Mouse (Mus musculus) MEL (cell line): ENCODE measurements around the gene Stx6. TPM values are rescaled to one million over a fixed set of nuclear protein-coding genes. Genes with fewer than 3 reads are reported as not detected.

Experiments
- DNase-seq: peaks from one replicate; pipeline ENCODE4 v3.0.0; 2011; ENCODE audit warnings: low read depth, low spot score
- H3K27ac ChIP-seq: 2 replicates; pipeline ENCODE4 v1.5.1; 2012; ENCODE audit warnings: low read depth, mild to moderate bottlenecking, control low read depth, low read length, moderate library complexity; ENCODE audit not compliant: control insufficient read depth
- H3K27me3 ChIP-seq, 2 experiments: fragments of 150-350 bp in 1 of 2; sonication (generic) in 1 of 2; 2 replicates each; pipeline ENCODE4 v1.6.1; 2012; ENCODE audit warnings: low read length in 2 of 2, mild to moderate bottlenecking in 2 of 2, improper control_type of control experiment in 1 of 2, moderate library complexity in 1 of 2; ENCODE audit not compliant: insufficient read depth in 2 of 2, control insufficient read depth in 1 of 2
- H3K36me3 ChIP-seq, 2 experiments: 2 replicates each; pipeline ENCODE4 v1.6.1; 2012 to 2014; ENCODE audit warnings: low read length in 2 of 2, improper control_type of control experiment in 1 of 2, inconsistent platforms in 1 of 2, mild to moderate bottlenecking in 1 of 2; ENCODE audit not compliant: insufficient read depth in 2 of 2, control insufficient read depth in 1 of 2
- H3K4me1 ChIP-seq, 2 experiments: fragments of 150-350 bp in 1 of 2; sonication (generic) in 1 of 2; 2 replicates each; pipeline ENCODE4 v1.6.1; 2012; ENCODE audit warnings: low read length in 2 of 2, improper control_type of control experiment in 1 of 2, mild to moderate bottlenecking in 1 of 2; ENCODE audit not compliant: insufficient read depth in 2 of 2, control insufficient read depth in 1 of 2
- H3K4me3 ChIP-seq, 2 experiments: fragments of 150-350 bp in 1 of 2; sonication (generic) in 1 of 2; 2 replicates each; pipeline ENCODE4 v1.5.1; 2012; ENCODE audit warnings: low read depth in 2 of 2, low read length in 2 of 2, mild to moderate bottlenecking in 2 of 2, moderate library complexity in 2 of 2, control low read depth in 1 of 2, improper control_type of control experiment in 1 of 2; ENCODE audit not compliant: control insufficient read depth in 1 of 2, insufficient read depth in 1 of 2
- H3K79me2 ChIP-seq: 2 replicates; pipeline ENCODE4 v1.6.1; 2012; ENCODE audit warnings: mild to moderate bottlenecking, low read length, moderate library complexity; ENCODE audit not compliant: control insufficient read depth, poor library complexity, insufficient read depth
- H3K9ac ChIP-seq: 2 replicates; pipeline ENCODE4 v1.6.1; 2012; ENCODE audit warnings: low read depth, mild to moderate bottlenecking, control low read depth, low read length, moderate library complexity; ENCODE audit not compliant: control insufficient read depth, poor library complexity, severe bottlenecking
- H3K9me3 ChIP-seq: fragments of 150-350 bp; sonication (generic); replicated peaks from 2 replicates; pipeline ENCODE4 v1.6.1; 2012; ENCODE audit warnings: mild to moderate bottlenecking, low read length, improper control_type of control experiment, moderate library complexity; ENCODE audit not compliant: insufficient read depth
- CHD1 ChIP-seq: IDR thresholded peaks from 2 replicates; pipeline ENCODE4 v1.6.1; 2012; ENCODE audit warnings: low read depth, mild to moderate bottlenecking, inconsistent platforms, low read length, improper control_type of control experiment
- EP300 ChIP-seq, 2 experiments: IDR thresholded peaks; 2 replicates each; pipeline ENCODE4 v1.6.1; 2011; ENCODE audit warnings: improper control_type of control experiment in 2 of 2, low read length in 2 of 2, low read depth in 1 of 2, mild to moderate bottlenecking in 1 of 2
- HCFC1 ChIP-seq: IDR thresholded peaks from 2 replicates; pipeline ENCODE4 v1.6.1; 2012; ENCODE audit warnings: low read depth, mild to moderate bottlenecking, inconsistent platforms, low read length, improper control_type of control experiment, moderate library complexity
- MAFK ChIP-seq: IDR thresholded peaks from 2 replicates; pipeline ENCODE4 v1.6.1; 2011; ENCODE audit warnings: low read depth, mild to moderate bottlenecking, low read length, improper control_type of control experiment, borderline replicate concordance
- MYB ChIP-seq: IDR thresholded peaks from 2 replicates; pipeline ENCODE4 v1.6.1; 2011; ENCODE audit warnings: mild to moderate bottlenecking, low read depth, low read length, improper control_type of control experiment
- NRF1 ChIP-seq: IDR thresholded peaks from 2 replicates; pipeline ENCODE4 v1.6.1; 2014; ENCODE audit warnings: low read depth, mild to moderate bottlenecking, inconsistent platforms, low read length, improper control_type of control experiment, moderate library complexity; ENCODE audit not compliant: poor library complexity, insufficient read depth, severe bottlenecking
- POLR2A ChIP-seq, 2 experiments: IDR thresholded peaks; 2 replicates each; pipeline ENCODE4 v1.6.1; 2011 to 2012; ENCODE audit warnings: low read length in 2 of 2, mild to moderate bottlenecking in 2 of 2, control low read depth in 1 of 2, improper control_type of control experiment in 1 of 2, low read depth in 1 of 2, moderate library complexity in 1 of 2; ENCODE audit not compliant: control insufficient read depth in 1 of 2, insufficient read depth in 1 of 2, poor library complexity in 1 of 2
- POLR2AphosphoS2 ChIP-seq: IDR thresholded peaks from 2 replicates; pipeline ENCODE4 v1.6.1; 2011; ENCODE audit warnings: low read length, improper control_type of control experiment
- POLR2AphosphoS5 ChIP-seq: IDR thresholded peaks from 2 replicates; pipeline ENCODE4 v1.6.1; 2012; ENCODE audit warnings: low read depth, borderline replicate concordance, mild to moderate bottlenecking, inconsistent platforms, low read length, moderate library complexity, mixed read lengths
- TBP ChIP-seq: IDR thresholded peaks from 2 replicates; pipeline ENCODE4 v1.8.0; 2011; ENCODE audit warnings: low read depth, low read length, improper control_type of control experiment
- UBTF ChIP-seq: IDR thresholded peaks from 2 replicates; pipeline ENCODE4 v1.6.1; 2012; ENCODE audit warnings: low read depth, mild to moderate bottlenecking, inconsistent platforms, low read length, improper control_type of control experiment, moderate library complexity, borderline replicate concordance; ENCODE audit not compliant: insufficient read depth
- USF2 ChIP-seq, 2 experiments: IDR thresholded peaks; 2 replicates each; pipeline ENCODE4 v1.6.1; 2011 to 2012; ENCODE audit warnings: improper control_type of control experiment in 2 of 2, low read length in 2 of 2, borderline replicate concordance in 1 of 2, inconsistent platforms in 1 of 2, low read depth in 1 of 2, mild to moderate bottlenecking in 1 of 2; ENCODE audit not compliant: insufficient read depth in 1 of 2
- ZC3H11A ChIP-seq: IDR thresholded peaks from 2 replicates; pipeline ENCODE4 v1.6.1; 2012; ENCODE audit warnings: low read depth, mild to moderate bottlenecking, inconsistent platforms, low read length, improper control_type of control experiment
- ZKSCAN1 ChIP-seq: IDR thresholded peaks from 2 replicates; pipeline ENCODE4 v1.6.1; 2012; ENCODE audit warnings: low read depth, mild to moderate bottlenecking, inconsistent platforms, low read length, improper control_type of control experiment, moderate library complexity
- ZNF384 ChIP-seq: IDR thresholded peaks from 2 replicates; pipeline ENCODE4 v1.6.1; 2012; ENCODE audit warnings: low read depth, mild to moderate bottlenecking, inconsistent platforms, low read length, improper control_type of control experiment
- polyA plus RNA-seq, 2 experiments: library from polyadenylated mRNA; stranded (reverse) in 1 of 2; unstranded in 1 of 2; fragments of >175 nt in 1 of 2; fragments of >200 nt in 1 of 2; gene quantifications; 2 replicates each; pipeline versions ENCODE4 v1.2.1 to v1.2.4; 2012; ENCODE audit warnings: low replicate concordance in 2 of 2, low read depth in 1 of 2; ENCODE audit not compliant: insufficient read length in 2 of 2, insufficient read depth in 1 of 2, missing spikeins in 1 of 2
- total RNA-seq: library from RNA; depleted of rRNA; stranded (reverse); fragments of 300-350 nt; gene quantifications from 2 replicates; pipeline ENCODE4 v1.2.3, GENCODE M21; 2012

The Stx6 gene
- total and polyA plus RNA-seq, 3 experiments: 18.1 to 38.4 TPM; not detected in 1

DNA sequence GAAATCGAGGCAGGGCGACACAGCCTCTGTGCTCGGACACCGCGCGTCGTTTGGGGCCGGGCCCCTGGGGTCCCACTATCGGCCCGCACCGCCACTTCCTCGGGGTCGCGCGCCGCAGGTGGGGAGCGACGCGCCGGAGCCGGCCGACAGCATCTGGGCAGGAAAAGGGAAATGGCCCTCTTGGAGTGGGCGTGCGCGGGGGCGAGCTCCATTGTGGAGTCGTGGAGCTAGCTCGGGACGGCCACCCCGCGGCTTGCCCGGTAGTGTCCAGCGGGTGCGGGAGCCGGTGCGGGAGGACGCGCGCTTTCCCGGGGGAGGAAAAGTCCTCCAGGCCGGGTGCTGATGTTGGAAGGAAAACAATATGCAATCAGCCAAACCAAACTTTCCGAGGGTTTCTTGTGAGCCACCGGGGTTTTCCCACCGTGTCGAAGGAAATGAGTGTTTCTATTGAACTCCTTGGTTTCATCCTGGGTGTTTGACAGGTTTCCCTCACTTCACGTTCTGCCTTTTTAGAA is 512 bp downstream of the Stx6 start:
- Histone ChIP-seq H3K36me3 (peaks cover 0 to 12% of the 10 kb centered on the region in 2 experiments; a peak in 2 of 4 replicates), H3K9me3 (no peaks in the 10 kb centered on the region), H3K9ac (peak overlapping the region; percentile 85), H3K27me3 (no peaks in the 10 kb centered on the region), H3K4me3 (peak overlapping the region; percentile 91 to 98), H3K27ac (peak overlapping the region; percentile 7)
- TF ChIP-seq NRF1 (peak; percentile 37; the same call in 1 of the 2 replicates), HCFC1 (no peak; the same call in 1 of the 2 replicates)
- TF ChIP-seq, all 39 proteins: peak for 1
- H3K79me2 ChIP-seq: peaks cover 6% of the 10 kb centered on the region
- peaks cover 6 to 26% of the 10 kb centered on the region in 2 experiments for H3K4me1 ChIP-seq
- peak; percentile 67 for DNase-seq

DNA sequence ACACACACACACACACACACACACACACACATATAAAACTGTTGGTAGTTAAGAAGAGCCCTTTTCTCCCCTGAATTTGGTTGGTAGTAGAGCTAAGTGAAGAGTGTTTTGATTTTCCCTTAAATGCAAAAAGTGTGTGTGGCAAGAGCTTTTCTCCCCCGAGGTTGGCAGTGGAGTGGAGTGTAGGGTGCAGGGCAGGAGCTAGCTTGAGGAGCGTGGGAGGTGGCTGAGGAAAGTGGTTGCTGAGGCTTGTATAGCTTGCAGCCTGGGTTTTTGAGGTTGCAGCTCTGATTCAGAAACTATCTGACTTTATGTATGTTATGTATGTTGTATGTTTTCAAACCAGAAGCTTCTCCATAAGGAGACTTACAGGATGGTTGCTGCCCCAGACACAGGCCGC is 8.9 kb downstream of the Stx6 start:
- TF ChIP-seq ZKSCAN1 (no peak), MYB (no peak), POLR2AphosphoS2 (no peak), MAFK (no peak), CHD1 (no peak), TBP (no peak), EP300 (IDR thresholded peaks at IDR 0.05; ENCODE audit: low read depth in 1 of 2, low read length in 2 of 2) (no peak), POLR2A (IDR thresholded peaks at IDR 0.05; ENCODE audit: control insufficient read depth in 1 of 2, insufficient read depth in 1 of 2, low read depth in 1 of 2, low read length in 2 of 2, poor library complexity in 1 of 2) (no peak), UBTF (no peak), POLR2AphosphoS5 (no peak)
- Histone ChIP-seq H3K9ac (no peak overlapping the region), H3K79me2 (peaks cover 11% of the 10 kb centered on the region), H3K4me1 (peaks cover 0 to 9% of the 10 kb centered on the region in 2 experiments; a peak in 2 of 4 replicates), H3K9me3 (no peaks in the 10 kb centered on the region), H3K27me3 (no peaks in the 10 kb centered on the region), H3K36me3 (no peaks in the 10 kb centered on the region; a peak in 2 of 4 replicates), H3K27ac (no peak overlapping the region), H3K4me3 (no peak overlapping the region)
- DNase-seq: no peak

DNA sequence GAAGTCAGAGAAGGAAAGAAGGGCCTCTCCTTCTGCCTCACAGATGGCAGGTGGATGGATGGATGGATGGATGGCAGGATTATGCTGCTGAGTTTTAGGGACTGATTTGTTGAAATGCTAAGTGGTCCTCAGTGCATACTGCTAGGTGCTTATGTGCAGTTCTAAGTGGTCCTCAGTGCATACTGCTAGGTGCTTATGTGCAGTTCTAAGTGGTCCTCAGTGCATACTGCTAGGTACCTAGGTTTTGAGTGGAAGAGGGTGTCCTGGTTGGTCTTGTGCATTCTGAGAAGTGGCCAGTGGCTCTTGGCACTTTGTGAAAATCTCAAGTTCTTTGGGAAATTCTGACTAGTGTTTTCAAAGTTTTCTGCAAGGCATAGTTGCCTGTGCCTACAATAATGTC is 11.4 kb downstream of the Stx6 start:
- H3K27me3 ChIP-seq: no peaks in the 10 kb centered on the region
- no peaks in the 10 kb centered on the region for H3K9me3 ChIP-seq
- no peak overlapping the region for H3K9ac ChIP-seq
- H3K79me2 ChIP-seq: peaks cover 7% of the 10 kb centered on the region
- H3K4me1 ChIP-seq: peaks cover 0 to 17% of the 10 kb centered on the region in 2 experiments; a peak in 3 of 4 replicates
- DNase-seq: no peak
- no peak overlapping the region for H3K27ac ChIP-seq
- H3K4me3 ChIP-seq: no peak overlapping the region
- peaks cover 0 to 5% of the 10 kb centered on the region in 2 experiments; a peak in 2 of 4 replicates for H3K36me3 ChIP-seq
- TF ChIP-seq USF2 (IDR thresholded peaks at IDR 0.05; ENCODE audit: borderline replicate concordance in 1 of 2, insufficient read depth in 1 of 2, low read depth in 1 of 2, low read length in 2 of 2) (no peak), MAFK (no peak), ZC3H11A (no peak), NRF1 (no peak), ZNF384 (no peak), POLR2AphosphoS5 (no peak), CHD1 (no peak)
